12 mouse cellular contexts compared by ENCODE assay signal in the genomic region with DNA sequence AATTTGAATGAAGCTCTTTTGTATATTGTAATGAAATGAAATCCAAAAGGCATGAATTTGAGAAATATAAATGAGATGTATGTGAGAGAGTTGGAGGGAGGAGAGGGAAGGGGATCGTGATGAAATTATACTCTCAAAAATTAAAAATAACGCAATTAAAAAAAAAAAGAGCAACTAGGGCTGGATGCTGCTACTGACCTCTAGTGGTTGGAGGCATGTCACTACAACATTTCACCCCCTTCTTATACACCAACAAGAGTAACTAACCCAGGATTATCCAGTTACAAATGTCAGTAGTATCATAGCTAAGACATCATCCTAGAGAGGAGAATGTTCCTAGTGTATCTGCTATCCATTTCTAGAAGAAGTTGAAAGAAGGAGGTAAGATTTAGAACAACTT.
DNase-seq lines count a peak whose midpoint lies in the region; ATAC-seq and TF ChIP-seq lines count a peak whose summit lies in the region.
"Had no signal": no experiment of that assay in that cellular context is flagged by ENCODE, and none has a peak within 500 bp of the region (broad histone marks: within the 10 kb centered on the region; RNA-seq: fewer than 3 reads in every experiment).

No protein-coding gene starts in this region.

- H3K27me3 ChIP-seq in forebrain, postnatal 0 days (ENCODE audit: insufficient read depth, low read length) = no peaks in the 10 kb centered on the region
- no peaks in the 10 kb centered on the region for H3K27me3 ChIP-seq in forebrain, embryonic 13.5 days
- H3K27me3 ChIP-seq in liver, postnatal 0 days (ENCODE audit: insufficient read depth, low read length) = no peaks in the 10 kb centered on the region
- no peaks in the 10 kb centered on the region for H3K27me3 ChIP-seq in liver, embryonic 12.5 days (replicated peaks)
- H3K27me3 ChIP-seq: lung, embryonic 15.5 days; stomach, embryonic 15.5 days had no signal

- no peak for ATAC-seq in forebrain, postnatal 0 days
- no peak for ATAC-seq in forebrain, embryonic 13.5 days
- ATAC-seq in liver, postnatal 0 days = no peak
- no peak for ATAC-seq in liver, embryonic 12.5 days
- ATAC-seq: forebrain, embryonic 16.5 days had no signal

- H3K9ac ChIP-seq in forebrain, postnatal 0 days = no peak overlapping the region
- H3K9ac ChIP-seq in forebrain, embryonic 13.5 days = no peak overlapping the region
- no peak overlapping the region for H3K9ac ChIP-seq in liver, postnatal 0 days (replicated peaks)
- H3K9ac ChIP-seq in liver, embryonic 12.5 days = no peak overlapping the region
- H3K9ac ChIP-seq: lung, embryonic 15.5 days; stomach, embryonic 15.5 days had no signal

- peaks cover 2% of the 10 kb centered on the region; the same call in 1 of the 2 replicates for H3K4me1 ChIP-seq in forebrain, postnatal 0 days (ENCODE audit: insufficient read depth)
- no peaks in the 10 kb centered on the region for H3K4me1 ChIP-seq in forebrain, embryonic 13.5 days
- no peaks in the 10 kb centered on the region for H3K4me1 ChIP-seq in liver, postnatal 0 days (ENCODE audit: insufficient read depth)
- no peaks in the 10 kb centered on the region for H3K4me1 ChIP-seq in liver, embryonic 12.5 days

- no peaks in the 10 kb centered on the region for H3K9me3 ChIP-seq in forebrain, postnatal 0 days (ENCODE audit: low read length)
- H3K9me3 ChIP-seq in forebrain, embryonic 13.5 days (replicated peaks) = no peaks in the 10 kb centered on the region
- no peaks in the 10 kb centered on the region for H3K9me3 ChIP-seq in liver, postnatal 0 days (ENCODE audit: low read length)
- no peaks in the 10 kb centered on the region for H3K9me3 ChIP-seq in liver, embryonic 12.5 days (replicated peaks)
- H3K9me3 ChIP-seq: lung, embryonic 15.5 days; stomach, embryonic 15.5 days had no signal

- TF ChIP-seq EP300 in liver, postnatal 0 days (IDR thresholded peaks at IDR 0.05; ENCODE audit: low read depth) = no peak

- no peak overlapping the region for H3K4me2 ChIP-seq in forebrain, postnatal 0 days (ENCODE audit: low read depth)
- no peak overlapping the region for H3K4me2 ChIP-seq in forebrain, embryonic 13.5 days
- H3K4me2 ChIP-seq in liver, postnatal 0 days (ENCODE audit: low read depth, low read length) = no peak overlapping the region
- H3K4me2 ChIP-seq in liver, embryonic 12.5 days = no peak overlapping the region
- H3K4me2 ChIP-seq: lung, embryonic 15.5 days; stomach, embryonic 15.5 days had no signal

- TF ChIP-seq CTCF in forebrain, postnatal 0 days (IDR thresholded peaks at IDR 0.05; ENCODE audit: low read depth) = peak; percentile 62
- TF ChIP-seq CTCF in liver, postnatal 0 days (IDR thresholded peaks at IDR 0.05; ENCODE audit: low read depth) = peak; percentile 69

- no peaks in the 10 kb centered on the region for H3K36me3 ChIP-seq in forebrain, postnatal 0 days (ENCODE audit: insufficient read depth)
- H3K36me3 ChIP-seq in forebrain, embryonic 13.5 days (ENCODE audit: poor library complexity, severe bottlenecking) = no peaks in the 10 kb centered on the region
- H3K36me3 ChIP-seq in liver, postnatal 0 days (replicated peaks; ENCODE audit: insufficient read depth, low read length) = no peaks in the 10 kb centered on the region
- H3K36me3 ChIP-seq in liver, embryonic 12.5 days = no peaks in the 10 kb centered on the region
- H3K36me3 ChIP-seq: lung, embryonic 15.5 days; stomach, embryonic 15.5 days had no signal

- WGBS in forebrain, postnatal 0 days = 61% methylated on average over 2 of the region's 2 CpGs
- WGBS in forebrain, embryonic 13.5 days = 55% methylated on average over 2 of the region's 2 CpGs
- 40% methylated on average over 2 of the region's 2 CpGs for WGBS in liver, postnatal 0 days (ENCODE audit: insufficient replicate concordance)
- WGBS in liver, embryonic 12.5 days (ENCODE audit: insufficient replicate concordance) = 18% methylated on average over 2 of the region's 2 CpGs

- H3K4me3 ChIP-seq in forebrain, postnatal 0 days (ENCODE audit: low read depth, low read length) = no peak overlapping the region
- H3K4me3 ChIP-seq in forebrain, embryonic 13.5 days = no peak overlapping the region
- no peak overlapping the region for H3K4me3 ChIP-seq in liver, postnatal 0 days (ENCODE audit: low read depth, low read length)
- no peak overlapping the region for H3K4me3 ChIP-seq in liver, embryonic 12.5 days
- H3K4me3 ChIP-seq: lung, embryonic 15.5 days; stomach, embryonic 15.5 days had no signal

- DNase-seq in forebrain, postnatal 0 days = no peak
- no peak for DNase-seq in liver, postnatal 0 days
- DNase-seq in R1 (ENCODE audit: low read depth, low spot score) = peak; percentile 14
- DNase-seq in naive thymus-derived CD4-positive, alpha-beta T cell, adult 2 months (ENCODE audit: low read depth) = peak; percentile 8
- DNase-seq in gastrocnemius, adult 18-20 months (ENCODE audit: low spot score) = no peak
- no peak for DNase-seq in urinary bladder, postnatal 14 days (ENCODE audit: low spot score)
- DNase-seq: kidney, adult 11 months had no signal

- H3K27ac ChIP-seq in forebrain, postnatal 0 days (ENCODE audit: low read depth, low read length) = no peak overlapping the region
- H3K27ac ChIP-seq in forebrain, embryonic 13.5 days = no peak overlapping the region
- H3K27ac ChIP-seq in liver, postnatal 0 days (ENCODE audit: low read depth) = no peak overlapping the region
- H3K27ac ChIP-seq in liver, embryonic 12.5 days = no peak overlapping the region
- H3K27ac ChIP-seq: lung, embryonic 15.5 days; stomach, embryonic 15.5 days had no signal

Comparison
In these comparisons a context has a peak if more than half of its experiments do, and no peak if none do; other contexts are left out.
1. DNase-seq: peak in R1 (single experiment) and naive thymus-derived CD4-positive, alpha-beta T cell, adult 2 months (single experiment); none in forebrain, postnatal 0 days (single experiment), liver, postnatal 0 days (single experiment), gastrocnemius, adult 18-20 months (single experiment) and urinary bladder, postnatal 14 days (single experiment).